Mouse (Mus musculus) megakaryocyte, embryonic 14.5 days (primary cell): Measurements from ENCODE around the gene Ifnar2.

Experiments
- FLI1 ChIP-seq: IDR thresholded peaks from 2 replicates; pipeline ENCODE4 v1.6.1; 2012; ENCODE audit warnings: low read length, inconsistent platforms, mixed read lengths
- GATA1 ChIP-seq: IDR thresholded peaks from 3 replicates; pipeline ENCODE4 v1.6.1; 2012; ENCODE audit warnings: mixed read lengths, low read length, inconsistent platforms, borderline replicate concordance

- TF ChIP-seq GATA1 (no peak), FLI1 (no peak)
Observed at GRCm38 (mm10) chr16:91451949-91452348, 79.4 kb downstream of the Ifnar2 start.
